Mouse (Mus musculus) CD4-positive helper T cell, adult 2 months (primary cell): ENCODE results near the gene Dlg2.

Experiments used
- DNase-seq: peaks from one replicate; pipeline ENCODE4 v3.0.0-alpha.2; 2012; ENCODE audit warnings: low read depth, missing footprints, low spot score

Dlg2 gene

DNA sequence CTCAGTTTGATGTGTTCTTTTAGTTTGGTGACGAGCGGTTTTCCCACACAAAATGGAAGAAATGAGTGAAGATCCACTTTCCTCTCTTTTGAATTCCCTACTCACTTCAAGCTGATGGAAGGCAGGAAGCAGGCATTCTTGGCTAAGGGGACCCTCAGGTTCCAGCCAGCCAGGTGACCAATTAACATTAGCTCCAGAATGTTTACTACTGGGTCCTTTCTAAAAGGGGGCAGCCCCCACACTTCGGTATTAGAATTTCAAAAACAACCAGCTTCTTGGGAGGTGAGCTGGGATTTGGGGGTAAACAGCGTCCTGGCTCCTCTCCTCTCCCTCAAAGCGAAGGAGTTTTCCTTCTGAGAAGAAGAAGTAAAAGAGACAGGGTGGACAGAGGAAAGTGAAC is 1703.6 kb downstream of the Dlg2 start:
- DNase-seq: no peak

DNA sequence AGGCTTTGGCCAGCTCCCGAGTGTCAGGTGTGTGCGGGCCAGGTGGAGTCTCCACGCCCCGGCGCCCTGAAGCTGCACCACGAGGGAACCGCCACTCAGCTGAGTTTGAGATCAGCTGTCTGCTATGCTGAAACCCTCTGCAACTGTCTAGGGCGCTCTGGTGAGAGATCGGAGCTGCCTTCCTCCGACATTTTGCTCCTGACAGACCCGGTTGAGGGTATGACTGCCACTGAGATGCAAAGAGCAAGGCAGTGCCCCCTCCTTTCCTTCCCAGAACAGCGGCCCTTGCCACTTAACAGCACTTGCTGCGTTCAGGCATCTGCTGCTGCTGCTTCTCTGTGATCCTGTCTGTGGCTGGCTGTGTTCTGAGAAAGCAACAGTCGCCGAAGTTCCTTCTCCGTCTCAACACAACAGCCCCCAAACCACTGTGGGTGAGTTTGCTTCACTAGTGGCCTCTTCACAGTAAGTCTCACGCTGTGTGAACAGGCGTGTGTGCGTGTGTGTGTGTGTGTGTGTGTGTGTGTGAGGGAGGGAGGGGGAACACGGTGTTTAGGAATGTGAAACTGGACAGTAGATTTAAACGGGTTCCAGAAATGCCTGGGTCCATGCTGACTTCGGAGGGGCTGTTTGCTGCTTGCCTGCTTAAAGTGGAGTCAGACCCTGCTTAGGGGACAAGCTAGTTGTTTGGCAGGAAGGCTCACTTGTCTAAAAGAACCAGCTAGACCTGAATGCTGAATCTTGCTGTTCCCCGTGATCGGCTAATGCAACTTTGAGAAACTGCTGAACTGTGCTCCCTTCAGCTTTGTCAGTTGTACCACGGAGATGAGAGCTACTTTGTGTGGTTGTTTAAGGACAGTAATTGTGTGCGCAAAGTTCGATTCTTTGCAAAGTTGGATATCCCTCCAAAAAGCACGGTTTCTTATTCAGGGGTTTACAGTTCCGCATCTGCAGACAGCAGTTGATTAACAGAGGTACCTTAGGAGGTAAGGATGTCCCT is 1704.4 kb downstream of the Dlg2 start:
- peak; percentile 9 for DNase-seq

DNA sequence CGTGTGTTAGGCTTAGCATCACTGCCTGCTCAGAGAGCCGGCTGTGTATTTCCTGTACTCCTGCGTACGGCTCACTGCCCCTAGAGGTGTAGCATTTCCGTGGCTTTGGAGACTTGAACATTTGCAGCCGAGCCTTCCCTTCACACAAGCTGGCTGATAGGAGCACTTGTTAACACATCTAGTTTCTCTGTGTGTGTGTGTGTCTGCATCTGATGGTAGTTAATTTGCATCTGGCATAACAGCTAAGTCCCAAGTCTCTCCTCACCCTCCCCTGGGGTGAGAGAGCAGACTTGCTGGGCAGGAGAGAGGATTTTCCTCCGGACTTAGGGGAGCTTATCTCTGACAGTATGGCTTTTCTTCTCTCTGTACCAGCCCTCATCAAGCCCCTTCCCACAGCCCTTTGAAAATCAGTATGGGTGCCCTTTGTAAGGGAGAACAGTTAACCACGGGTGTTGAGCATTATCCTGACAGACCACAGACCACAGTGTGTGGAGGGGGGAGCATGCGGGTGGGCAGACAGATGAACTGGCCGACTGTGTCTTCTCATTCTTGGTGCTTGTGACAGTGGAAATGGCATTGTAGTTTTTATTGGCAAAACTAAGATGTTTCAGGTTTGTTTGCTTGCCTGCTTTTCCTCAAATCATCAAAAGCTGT is 1705.6 kb downstream of the Dlg2 start:
- DNase-seq: peak; percentile 26

DNA sequence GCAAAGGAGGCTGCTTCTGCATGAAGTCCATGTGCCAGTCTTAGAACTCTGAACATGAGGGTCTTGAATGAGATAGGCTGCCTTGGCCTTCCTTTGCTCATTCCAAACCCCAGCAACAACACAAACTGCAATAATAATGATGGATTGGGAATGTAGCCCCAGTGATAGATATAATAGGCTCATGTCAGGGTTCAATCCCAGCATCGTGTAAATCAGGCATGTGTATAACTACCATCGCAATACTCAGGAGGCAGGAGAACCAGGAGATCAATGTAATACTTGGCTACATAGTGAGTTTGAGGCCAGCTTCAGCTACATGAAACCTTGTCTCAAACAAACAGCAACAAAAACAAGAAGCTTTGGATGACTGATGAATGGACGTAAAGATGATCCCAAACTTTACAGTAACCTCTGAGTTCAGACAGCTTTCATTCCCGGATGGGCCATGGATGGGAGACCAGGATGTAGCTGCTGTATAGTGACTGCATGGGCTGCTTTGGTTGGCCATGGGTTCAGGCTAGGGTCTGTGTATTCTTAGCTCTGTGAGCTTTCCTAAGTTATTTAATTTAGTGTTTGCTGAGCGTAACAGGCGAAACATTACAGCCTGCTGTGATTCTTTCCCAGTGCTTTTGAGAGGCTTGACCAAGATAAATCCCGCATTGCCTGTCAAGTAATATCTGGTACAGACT is 1708.0 kb downstream of the Dlg2 start:
- no peak for DNase-seq

DNA sequence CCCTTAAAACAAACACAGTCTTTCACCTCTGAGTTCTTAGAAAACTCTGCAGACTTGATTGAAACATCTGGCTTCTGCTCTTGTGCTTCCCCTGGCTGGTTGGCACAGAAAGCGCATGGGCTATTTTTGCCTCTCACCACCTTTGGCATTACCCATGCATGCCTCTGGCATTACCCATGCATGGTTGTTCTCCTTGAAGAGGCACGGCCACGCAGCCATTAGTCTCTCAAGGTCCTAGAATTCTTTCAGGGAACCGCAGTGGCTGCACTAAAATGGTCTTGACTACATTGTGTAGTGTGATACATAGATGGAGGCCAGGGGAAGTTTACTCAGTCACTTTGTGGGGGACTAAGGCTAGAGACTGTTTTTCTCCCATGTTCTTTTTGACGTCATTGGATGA is 1709.9 kb downstream of the Dlg2 start:
- DNase-seq: no peak

DNA sequence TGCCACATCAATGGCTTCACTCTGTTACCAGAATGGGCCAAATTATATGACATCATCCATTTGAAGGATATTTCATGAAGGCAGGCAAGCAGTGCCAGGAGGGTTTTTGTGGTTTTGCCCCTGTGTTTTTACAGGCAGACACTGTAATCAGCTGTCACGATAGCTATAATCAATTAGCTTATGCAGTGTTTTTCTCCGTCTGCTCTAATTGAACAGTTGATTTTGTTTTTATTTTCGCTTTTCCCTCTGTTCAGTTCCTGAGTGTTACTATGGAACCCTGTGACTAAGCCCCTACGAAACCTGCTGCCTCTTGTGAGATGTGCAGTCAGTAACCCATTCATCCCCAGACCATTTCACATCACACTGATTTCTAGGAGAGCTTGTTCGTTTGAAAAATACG is 1712.7 kb downstream of the Dlg2 start:
- no peak for DNase-seq

DNA sequence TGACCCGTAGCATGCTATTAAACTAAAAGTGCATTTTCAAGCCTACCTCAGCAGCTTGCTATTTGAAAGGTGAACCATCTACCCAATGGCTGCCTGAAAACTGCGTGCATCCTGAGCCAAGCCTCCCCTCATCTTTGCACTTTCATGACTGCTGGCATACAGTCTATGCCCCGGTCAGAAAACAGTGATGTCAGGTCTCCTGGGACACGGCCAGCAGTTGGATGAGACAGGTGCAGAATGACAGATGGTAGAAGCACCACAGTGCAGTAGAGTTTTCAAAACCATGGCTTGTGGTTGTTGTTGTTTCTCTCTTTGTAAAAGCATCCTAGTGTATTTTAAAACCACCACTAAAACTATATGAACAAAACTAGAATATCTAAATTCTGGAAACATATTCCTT is 1719.5 kb downstream of the Dlg2 start:
- DNase-seq: no peak

DNA sequence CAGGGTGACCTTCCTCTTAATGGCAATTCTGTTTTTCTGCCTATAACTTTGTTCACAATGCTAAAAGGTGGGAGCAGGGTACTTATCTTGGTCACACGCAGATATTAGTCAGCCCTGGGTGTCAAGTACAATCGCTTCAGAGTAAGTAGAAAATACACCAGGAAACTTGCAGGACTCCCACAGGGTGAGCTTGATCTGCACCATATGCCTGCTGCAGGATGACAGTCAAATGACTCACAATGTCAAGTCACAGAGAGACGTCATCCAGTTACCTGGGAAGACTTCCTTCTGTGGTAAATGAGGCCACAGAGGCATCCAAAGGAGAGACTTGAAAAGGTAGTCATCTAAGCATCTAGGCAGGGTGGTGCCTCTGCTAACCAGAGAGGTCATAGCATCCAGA is 1721.1 kb downstream of the Dlg2 start:
- no peak for DNase-seq

DNA sequence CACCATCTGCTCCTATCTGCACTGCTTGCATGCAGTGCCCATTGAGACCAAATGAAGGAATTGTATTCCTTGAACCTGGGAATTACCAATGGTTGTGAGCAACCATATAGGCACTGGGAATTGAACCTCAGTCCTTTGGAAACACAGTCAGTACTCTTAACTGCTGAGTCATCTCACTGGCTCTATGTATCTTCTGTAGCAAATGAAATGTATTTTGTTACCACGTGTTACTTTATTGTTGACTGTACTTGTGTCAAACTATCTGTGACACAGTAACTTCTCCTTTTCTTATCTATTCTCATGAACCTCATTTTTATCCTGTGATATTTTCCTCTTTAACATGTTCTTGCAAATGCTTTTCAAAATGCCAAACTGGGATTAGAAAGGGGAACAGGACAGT is 1722.7 kb downstream of the Dlg2 start:
- DNase-seq: no peak

DNA sequence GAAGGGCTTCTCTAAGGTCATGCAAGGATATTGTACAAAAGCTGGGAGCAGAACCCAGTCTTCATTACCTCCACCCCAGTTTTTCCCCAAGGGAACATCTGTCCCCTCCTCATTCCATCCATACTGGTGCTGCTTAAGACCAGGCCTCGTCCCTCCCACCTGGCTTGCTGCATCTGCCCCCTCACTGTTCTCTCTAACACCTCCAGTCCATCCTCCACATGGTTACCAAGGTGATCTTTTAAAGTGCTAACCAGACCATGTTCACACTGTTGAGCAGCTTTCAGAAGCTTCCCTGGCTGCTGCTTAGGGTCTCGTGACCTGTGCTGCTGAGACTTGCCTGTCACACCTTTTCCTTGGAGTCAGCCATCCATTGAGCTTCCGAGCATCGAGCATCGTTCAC is 1734.2 kb downstream of the Dlg2 start:
- peak; percentile 3 for DNase-seq

DNA sequence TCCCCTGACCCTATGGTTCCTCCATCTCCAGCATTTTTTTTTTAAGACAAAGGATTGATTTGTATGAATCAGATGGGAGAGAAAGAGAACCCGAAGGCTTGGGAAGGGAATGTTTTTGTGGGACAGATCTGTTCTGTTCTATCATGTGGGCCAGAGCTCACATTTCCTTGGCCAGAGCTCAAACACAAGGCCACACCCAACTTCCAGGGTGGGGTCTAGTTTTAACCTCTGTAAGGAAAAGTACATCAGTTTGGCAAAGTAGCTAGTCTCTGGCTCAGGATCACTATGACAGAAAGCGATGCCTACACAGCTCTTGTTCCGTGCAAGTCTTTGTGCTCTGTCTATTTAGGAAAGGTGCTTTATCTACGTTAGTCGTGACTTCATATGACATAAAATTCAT is 1737.3 kb downstream of the Dlg2 start:
- no peak for DNase-seq

DNA sequence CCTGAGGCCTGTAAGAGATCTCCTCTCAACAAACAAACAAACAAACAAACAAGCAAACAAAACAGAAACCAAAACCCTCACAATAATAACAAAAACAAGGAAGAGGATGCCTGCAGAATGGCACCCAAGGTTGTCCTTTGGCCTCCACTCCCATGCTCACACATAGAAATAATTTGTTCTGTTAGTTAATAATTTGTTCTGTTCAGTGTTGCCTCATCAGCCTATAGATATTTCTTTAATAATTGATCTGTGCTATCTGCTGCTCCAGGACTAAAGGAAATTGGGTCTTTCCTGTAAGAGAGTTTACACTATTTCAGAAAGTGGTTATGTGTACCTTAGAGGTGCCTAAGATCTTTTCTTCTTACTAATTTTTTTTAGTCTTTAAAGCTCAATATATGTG is 1741.7 kb downstream of the Dlg2 start:
- DNase-seq: no peak

DNA sequence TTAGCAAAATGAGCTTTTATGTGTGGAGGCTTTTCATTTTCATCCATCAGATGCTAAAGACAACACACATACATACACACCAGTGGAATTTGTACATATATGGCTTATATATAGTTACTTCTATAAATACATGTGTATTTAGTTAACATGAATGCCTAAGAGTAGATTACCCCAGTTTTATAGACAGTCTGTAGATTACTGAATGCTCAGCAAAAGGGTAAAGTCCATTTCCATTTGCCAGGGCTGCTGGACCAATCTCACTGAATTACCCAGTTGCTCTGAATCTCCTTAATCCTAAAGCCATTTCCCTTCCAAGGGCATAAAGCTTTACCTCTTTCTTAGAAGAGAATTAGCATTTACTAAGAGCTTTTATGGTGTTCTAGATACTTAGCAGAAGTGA is 1744.1 kb downstream of the Dlg2 start:
- DNase-seq: no peak

DNA sequence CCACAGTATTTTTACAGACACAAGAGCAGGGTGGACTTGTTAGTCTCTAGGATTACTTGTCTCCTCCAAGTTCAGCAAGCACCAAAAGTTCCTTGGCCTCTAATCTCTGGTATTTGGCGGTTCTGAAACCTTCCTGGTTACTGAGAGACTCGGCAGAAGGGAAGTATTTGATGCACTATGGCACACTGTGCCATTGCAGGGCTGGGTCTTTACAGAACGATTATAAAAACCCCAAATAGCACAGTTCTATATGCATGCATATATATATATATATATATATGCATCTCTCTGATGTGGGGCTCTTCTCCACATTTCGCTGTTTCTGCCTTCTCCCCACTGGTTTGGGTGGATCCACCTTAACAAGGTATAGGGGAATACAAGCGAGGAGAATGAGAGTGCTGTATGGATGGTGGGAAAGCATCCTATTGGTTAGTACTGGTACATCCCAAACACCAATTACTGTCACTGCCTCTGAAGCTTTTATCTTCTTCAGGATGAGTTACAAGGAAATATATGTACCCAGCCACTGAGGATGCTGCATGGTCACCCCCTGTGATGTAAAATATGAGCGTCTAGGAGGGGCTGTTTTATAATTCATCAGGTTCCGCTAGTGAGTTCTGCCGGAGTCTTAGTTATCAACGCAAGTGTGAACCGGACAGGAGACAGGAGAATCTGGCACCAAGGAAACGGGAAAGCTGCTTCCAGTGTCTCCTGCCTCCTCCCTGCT is 1758.2 kb downstream of the Dlg2 start:
- no peak for DNase-seq

DNA sequence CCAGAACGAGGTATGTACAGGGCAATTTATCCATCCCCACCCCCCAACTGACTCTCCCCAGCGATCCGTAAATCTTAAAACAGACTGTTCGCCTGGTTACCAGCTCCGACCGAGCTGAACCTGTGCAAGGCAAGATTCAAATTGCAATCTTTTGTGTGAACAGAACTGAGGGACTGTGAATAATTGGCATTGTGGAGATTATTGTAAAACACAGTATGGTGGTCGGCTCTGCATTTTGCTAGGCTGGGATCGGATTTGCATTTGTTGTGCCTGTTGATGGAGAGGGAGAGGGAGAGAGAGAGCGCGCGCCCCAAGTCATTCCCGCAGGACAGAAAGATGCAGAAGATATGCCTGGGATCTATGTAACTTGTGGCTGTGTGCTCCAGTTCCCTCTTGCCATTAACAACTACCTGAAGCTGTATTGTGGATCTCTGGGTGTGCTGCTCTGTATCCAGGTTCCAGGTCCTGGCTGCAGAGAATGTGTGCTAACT is 1759.1 kb downstream of the Dlg2 start:
- DNase-seq: no peak

DNA sequence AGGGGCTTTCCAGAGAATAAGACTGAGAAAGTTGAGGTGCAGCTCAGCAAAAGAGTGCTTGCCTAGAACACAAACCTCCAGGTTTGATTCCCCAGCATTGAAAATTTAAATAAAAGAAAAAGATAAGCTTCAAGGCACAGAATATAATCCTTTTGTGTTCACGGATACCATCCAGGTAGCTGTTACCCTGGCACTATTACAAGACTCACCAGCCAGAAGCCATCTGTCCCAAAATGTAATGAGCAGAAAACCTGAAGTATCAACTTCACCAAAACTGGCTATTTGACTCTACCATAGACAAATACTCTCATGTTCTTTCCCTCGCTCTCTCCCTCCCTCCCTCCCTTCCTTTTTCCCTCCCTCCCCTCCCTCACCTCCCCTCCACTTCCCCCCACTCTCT is 1764.4 kb downstream of the Dlg2 start:
- DNase-seq: no peak

DNA sequence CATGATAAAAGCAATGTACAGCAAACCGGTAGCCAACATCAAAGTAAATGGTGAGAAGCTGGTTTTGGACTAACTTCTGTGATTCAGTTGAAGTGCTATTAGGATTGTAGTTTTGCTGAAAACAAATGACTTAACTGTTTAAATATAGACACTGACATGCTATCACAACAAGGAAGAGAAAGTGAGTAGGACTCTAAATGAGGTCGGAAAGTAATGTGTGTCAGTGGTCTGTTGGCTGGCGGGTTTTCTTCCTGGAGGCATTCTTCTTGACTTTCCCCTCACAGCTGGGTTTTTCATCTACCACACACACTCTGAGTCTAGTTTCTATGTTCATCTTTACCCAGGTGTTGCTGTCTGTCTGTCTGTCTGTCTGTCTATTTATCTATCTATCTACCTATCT is 1771.1 kb downstream of the Dlg2 start:
- DNase-seq: no peak

DNA sequence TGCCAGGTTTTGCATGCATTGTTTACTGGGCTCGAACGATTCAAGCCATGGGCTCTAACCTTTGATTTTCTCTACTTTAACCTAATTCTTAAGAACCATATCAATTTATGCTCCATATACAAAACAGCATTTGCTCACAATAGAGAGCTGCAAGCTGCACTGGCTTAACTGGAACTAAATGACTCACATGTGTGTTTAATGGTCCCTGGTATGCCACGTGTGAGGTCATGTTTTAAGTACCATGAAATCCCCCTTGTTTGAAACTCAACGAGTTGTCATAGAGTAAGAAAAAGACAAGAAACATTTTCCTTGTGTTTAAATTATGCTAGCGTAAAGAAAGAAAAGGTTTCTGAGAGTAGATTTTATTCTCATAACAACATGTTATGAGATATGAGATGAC is 1772.1 kb downstream of the Dlg2 start:
- DNase-seq: no peak

DNA sequence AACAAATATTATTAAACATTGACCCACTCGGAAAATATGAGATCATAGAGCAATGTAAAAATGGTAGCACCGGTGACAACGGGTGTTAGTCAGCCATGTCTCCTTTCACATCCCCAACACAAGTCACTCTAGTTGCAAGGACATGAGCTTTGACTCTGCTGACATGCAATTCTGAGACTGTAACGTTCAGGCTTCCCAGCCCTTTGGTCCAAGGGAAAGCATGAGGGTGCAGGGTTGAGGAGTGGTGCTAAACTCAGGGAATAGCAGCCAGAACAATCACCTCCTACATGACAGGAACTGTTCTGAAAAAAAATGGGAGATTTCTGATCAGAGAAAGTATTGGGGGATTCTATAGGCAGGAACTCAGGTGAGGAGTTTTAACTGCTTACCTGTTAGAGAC is 1781.7 kb downstream of the Dlg2 start:
- no peak for DNase-seq

DNA sequence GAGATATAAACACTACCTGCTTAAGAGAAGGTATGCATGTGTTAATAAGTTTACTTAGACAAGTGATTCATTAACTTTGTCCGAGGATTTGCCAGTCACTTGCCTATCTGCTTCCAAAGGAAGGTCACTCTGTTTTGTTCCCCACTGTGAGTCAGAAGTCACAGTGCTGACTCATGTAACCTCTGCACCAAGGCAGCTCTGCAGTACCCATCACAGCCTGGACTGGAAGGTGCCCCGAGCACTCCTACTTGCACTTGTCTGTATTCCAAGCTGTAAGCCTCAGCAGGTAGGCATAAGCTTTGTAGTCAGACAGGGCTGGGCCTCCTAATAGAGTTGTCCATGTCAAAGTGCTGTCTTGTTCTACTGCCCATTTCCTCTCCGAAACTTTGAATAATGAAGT is 1782.2 kb downstream of the Dlg2 start:
- no peak for DNase-seq

DNA sequence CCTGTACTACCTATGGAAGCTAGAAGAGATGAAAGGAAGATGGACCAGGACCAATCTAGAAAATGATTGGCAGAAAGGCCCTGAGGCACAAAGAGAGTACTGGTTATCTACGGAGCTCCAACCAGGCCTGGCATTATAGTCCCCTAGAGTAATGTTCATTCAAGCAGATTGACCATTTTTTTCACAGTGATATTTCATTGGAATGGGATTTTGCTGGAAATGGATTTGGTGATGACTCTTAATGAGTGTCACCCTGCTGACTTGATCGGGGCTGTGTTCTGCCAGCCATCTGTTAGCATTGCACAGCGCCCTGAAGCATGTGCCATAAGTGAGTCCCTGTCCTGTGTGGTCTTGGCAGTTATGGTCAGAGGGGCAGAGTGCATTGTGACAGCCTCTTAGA is 1787.9 kb downstream of the Dlg2 start:
- DNase-seq: no peak

DNA sequence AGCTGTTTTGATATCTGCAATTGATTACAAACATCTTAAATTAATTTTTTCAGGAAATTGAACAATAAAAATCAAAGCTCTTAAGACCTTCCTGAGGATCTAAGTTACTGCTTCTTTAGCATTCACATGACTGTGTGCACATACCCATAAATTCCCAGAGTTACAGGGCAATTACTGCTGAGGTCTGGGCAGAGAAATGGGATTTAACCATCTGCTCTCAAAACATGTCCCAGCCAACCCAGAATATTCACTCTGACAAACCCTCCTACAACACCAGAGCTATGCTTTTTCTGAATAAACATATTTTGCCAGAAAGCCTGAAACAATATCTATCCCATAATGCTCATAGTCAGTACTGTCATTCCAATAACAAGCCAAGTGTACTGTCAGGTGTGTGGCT is 1788.5 kb downstream of the Dlg2 start:
- DNase-seq: no peak
